Mouse (Mus musculus): ENCODE measurements at regions not wholly inside any gene's neighbourhood (a gene's known extent, or its start where the extent isn't known, plus 50 kb on each side); places are given as distances from the start of the nearest gene placed in this dataset.

DNA sequence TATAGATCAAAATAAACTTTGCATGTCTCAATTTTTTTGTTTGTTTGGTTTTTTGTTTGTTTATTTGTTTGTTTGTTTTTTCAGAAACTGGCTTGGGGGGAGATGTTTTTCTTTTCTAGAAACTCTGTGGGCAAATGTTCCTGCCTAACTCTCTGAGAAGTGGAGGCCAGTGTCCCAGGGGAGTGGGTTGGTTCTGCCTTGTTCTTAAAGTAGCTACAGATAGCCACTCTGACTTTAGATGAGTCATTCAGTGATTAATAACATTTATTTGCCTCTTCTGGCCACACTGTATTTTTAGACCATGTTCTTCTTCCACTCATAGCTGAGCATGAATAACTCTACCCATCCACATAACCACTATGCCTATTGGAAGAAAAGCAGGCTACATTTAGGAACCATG is 405.6 kb upstream of the Adamts16 start:
- H3K36me3 ChIP-seq (ENCODE audit: control insufficient read depth, insufficient read depth, low read length) = no peaks in the 10 kb centered on the region
- no peak overlapping the region for H3K27ac ChIP-seq (ENCODE audit: insufficient read depth, low read depth, low read length)
- H3K4me3 ChIP-seq (ENCODE audit: insufficient read depth, low read depth, low read length) = no peak overlapping the region
- no peak for DNase-seq
- H3K27me3 ChIP-seq (replicated peaks; ENCODE audit: control insufficient read depth, insufficient read depth, low read length) = no peaks in the 10 kb centered on the region
- TF ChIP-seq CTCF (conservative IDR thresholded peaks at IDR 0.05; ENCODE audit: insufficient read depth, insufficient read length, low read depth, low read length) (no peak), POLR2A (IDR thresholded peaks at IDR 0.05; ENCODE audit: low read depth, low read length) (no peak)
- peaks cover 2% of the 10 kb centered on the region; the same call in 1 of the 2 replicates for H3K4me1 ChIP-seq (ENCODE audit: control insufficient read depth, insufficient read depth, low read length)

DNA sequence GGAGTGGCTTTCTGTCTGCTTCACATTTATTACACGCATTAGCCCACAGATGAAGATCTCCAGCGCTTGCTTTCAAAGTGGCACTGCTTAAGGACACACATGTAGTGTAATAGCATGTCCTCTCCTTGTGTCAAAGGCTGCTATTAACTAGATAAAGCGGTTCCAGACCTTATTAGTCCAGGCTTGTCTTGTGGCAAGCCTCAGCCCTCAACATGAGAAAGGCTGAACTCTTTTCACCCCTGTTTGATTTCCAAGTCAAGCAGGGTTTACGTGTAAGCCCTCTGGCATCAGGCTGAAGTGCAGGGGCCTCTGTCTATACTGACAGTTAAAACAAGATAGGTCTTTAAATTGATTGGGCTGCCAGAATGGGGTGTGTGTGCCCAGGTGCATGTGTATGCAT is 403.7 kb upstream of the Adamts16 start:
- Histone ChIP-seq H3K4me1 (ENCODE audit: control insufficient read depth, insufficient read depth, low read length) (no peaks in the 10 kb centered on the region), H3K36me3 (ENCODE audit: control insufficient read depth, insufficient read depth, low read length) (no peaks in the 10 kb centered on the region), H3K27me3 (replicated peaks; ENCODE audit: control insufficient read depth, insufficient read depth, low read length) (no peaks in the 10 kb centered on the region), H3K4me3 (ENCODE audit: insufficient read depth, low read depth, low read length) (no peak overlapping the region), H3K27ac (ENCODE audit: insufficient read depth, low read depth, low read length) (no peak overlapping the region)
- TF ChIP-seq CTCF (conservative IDR thresholded peaks at IDR 0.05; ENCODE audit: insufficient read depth, insufficient read length, low read depth, low read length) = no peak
- TF ChIP-seq POLR2A (IDR thresholded peaks at IDR 0.05; ENCODE audit: low read depth, low read length) = no peak
- no peak for DNase-seq
- WGBS = 86% methylated on average over 4 of the region's 4 CpGs

DNA sequence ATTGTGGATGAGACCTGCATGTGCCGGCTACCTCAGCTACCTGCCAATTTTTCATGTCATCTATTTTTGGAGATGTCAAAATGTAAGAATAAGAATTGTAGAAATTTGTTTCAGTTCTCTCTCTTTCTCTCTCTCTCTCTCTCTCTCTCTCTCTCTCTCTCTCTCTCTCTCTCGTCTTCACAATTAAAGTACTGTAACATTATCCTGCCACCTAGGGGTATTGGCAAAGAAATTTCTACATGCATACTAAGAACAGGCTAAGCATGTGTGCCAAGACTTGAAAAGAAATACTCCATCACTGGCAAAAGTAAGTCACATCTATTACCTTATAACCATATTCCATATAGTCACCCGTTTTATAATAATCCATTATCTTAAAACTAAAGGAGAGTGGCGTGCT is 398.2 kb upstream of the Adamts16 start:
- Histone ChIP-seq H3K4me1 (ENCODE audit: control insufficient read depth, insufficient read depth, low read length) (no peaks in the 10 kb centered on the region), H3K36me3 (ENCODE audit: control insufficient read depth, insufficient read depth, low read length) (no peaks in the 10 kb centered on the region), H3K27ac (ENCODE audit: insufficient read depth, low read depth, low read length) (no peak overlapping the region), H3K4me3 (ENCODE audit: insufficient read depth, low read depth, low read length) (no peak overlapping the region), H3K27me3 (replicated peaks; ENCODE audit: control insufficient read depth, insufficient read depth, low read length) (no peaks in the 10 kb centered on the region)
- 66% methylated on average over 4 of the region's 4 CpGs for WGBS
- DNase-seq = no peak
- TF ChIP-seq POLR2A (IDR thresholded peaks at IDR 0.05; ENCODE audit: low read depth, low read length) (no peak), CTCF (conservative IDR thresholded peaks at IDR 0.05; ENCODE audit: insufficient read depth, insufficient read length, low read depth, low read length) (no peak)

DNA sequence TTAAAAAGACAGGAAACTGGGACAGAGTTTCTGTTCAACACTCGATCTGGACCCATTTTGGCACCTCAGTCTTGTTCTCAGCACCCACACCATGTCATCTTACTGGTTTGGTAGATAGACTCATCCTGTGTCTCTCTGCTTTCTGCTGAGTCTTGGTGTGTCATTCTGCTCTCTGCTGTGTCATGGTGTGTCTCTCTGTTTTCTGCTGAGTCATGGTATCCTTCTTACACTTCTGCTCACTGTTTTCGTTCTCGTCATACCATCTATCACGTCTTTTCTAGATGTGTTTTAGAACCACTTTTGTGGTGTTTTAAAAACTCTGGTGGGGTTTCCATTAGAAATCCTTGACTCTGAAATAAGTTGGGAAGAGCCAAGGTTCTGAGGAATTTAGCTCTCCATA is 393.7 kb upstream of the Adamts16 start:
- Histone ChIP-seq H3K4me1 (ENCODE audit: control insufficient read depth, insufficient read depth, low read length) (no peaks in the 10 kb centered on the region), H3K4me3 (ENCODE audit: insufficient read depth, low read depth, low read length) (no peak overlapping the region), H3K27ac (ENCODE audit: insufficient read depth, low read depth, low read length) (no peak overlapping the region), H3K36me3 (ENCODE audit: control insufficient read depth, insufficient read depth, low read length) (no peaks in the 10 kb centered on the region), H3K27me3 (replicated peaks; ENCODE audit: control insufficient read depth, insufficient read depth, low read length) (no peaks in the 10 kb centered on the region)
- no peak for DNase-seq
- TF ChIP-seq POLR2A (IDR thresholded peaks at IDR 0.05; ENCODE audit: low read depth, low read length) = no peak
- TF ChIP-seq CTCF (conservative IDR thresholded peaks at IDR 0.05; ENCODE audit: insufficient read depth, insufficient read length, low read depth, low read length) = no peak
- 89% methylated on average over 4 of the region's 4 CpGs for WGBS

DNA sequence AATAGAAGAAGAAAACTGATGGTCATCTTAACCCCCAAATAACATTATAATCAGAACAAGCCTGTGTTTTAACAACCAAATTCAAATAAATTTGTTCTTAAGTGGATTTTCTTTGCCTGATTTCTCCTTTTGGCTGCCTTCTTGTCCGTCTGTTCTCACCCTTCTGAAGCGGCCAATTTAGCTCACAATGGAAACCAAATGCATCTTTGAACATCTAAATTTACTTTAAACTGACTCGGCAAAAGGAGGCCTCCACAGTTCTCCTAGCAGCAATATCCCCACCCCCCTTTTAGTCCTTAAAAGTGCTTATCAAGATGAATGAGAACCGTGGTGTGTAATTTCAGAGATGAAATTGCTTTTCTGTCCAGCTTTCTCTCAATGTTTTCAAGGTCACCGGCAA is 389.6 kb upstream of the Adamts16 start:
- WGBS = 81% methylated on average over 5 of the region's 5 CpGs
- no peak overlapping the region for H3K4me3 ChIP-seq (ENCODE audit: insufficient read depth, low read depth, low read length)
- no peak overlapping the region for H3K27ac ChIP-seq (ENCODE audit: insufficient read depth, low read depth, low read length)
- H3K27me3 ChIP-seq (replicated peaks; ENCODE audit: control insufficient read depth, insufficient read depth, low read length) = no peaks in the 10 kb centered on the region
- no peaks in the 10 kb centered on the region for H3K36me3 ChIP-seq (ENCODE audit: control insufficient read depth, insufficient read depth, low read length)
- DNase-seq = no peak
- TF ChIP-seq CTCF (conservative IDR thresholded peaks at IDR 0.05; ENCODE audit: insufficient read depth, insufficient read length, low read depth, low read length) (no peak), POLR2A (IDR thresholded peaks at IDR 0.05; ENCODE audit: low read depth, low read length) (no peak)
- H3K4me1 ChIP-seq (ENCODE audit: control insufficient read depth, insufficient read depth, low read length) = no peaks in the 10 kb centered on the region

DNA sequence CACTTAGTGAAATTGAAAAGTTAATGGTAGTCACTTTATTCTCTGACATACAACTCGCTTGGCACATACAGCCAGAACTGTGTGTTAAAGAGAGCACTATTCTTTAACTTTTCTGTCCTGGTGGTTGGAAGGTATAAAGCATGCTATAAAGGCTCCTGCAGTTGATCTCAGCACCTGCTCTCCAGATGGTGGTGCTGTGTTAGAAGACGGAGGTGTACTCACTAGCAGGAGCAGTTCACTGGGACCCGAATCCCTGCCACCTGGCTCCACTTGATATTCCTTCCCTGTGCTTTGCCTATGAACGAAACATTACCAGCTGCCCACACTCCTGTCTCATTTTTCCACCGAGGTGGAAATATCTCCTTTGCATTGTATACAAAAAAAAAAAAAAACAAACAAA is 373.2 kb upstream of the Adamts16 start:
- Histone ChIP-seq H3K27ac (ENCODE audit: insufficient read depth, low read depth, low read length) (no peak overlapping the region), H3K4me1 (ENCODE audit: control insufficient read depth, insufficient read depth, low read length) (no peaks in the 10 kb centered on the region), H3K36me3 (ENCODE audit: control insufficient read depth, insufficient read depth, low read length) (no peaks in the 10 kb centered on the region), H3K27me3 (replicated peaks; ENCODE audit: control insufficient read depth, insufficient read depth, low read length) (no peaks in the 10 kb centered on the region), H3K4me3 (ENCODE audit: insufficient read depth, low read depth, low read length) (no peak overlapping the region)
- WGBS = 59% methylated on average over 5 of the region's 5 CpGs
- no peak for TF ChIP-seq POLR2A (IDR thresholded peaks at IDR 0.05; ENCODE audit: low read depth, low read length)
- TF ChIP-seq CTCF (conservative IDR thresholded peaks at IDR 0.05; ENCODE audit: insufficient read depth, insufficient read length, low read depth, low read length) = no peak
- DNase-seq = no peak

DNA sequence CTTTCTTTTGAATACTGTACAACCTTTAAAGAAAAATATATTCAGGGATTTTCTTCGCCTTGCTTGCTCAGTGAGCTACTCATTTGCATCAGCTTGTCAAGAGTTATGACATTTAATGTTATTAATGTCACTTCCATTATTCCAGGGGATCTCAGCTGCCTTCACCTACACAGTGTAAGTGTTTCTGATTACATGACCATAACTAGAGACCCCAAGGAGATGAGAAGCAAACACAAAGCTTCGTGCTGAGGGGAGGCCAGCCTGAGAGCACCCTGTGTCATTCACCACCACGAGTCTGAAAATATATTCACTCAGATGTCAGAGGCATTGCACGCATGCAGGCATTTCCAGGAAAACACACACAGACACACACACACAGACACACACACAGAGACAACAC is 369.8 kb upstream of the Adamts16 start:
- Histone ChIP-seq H3K4me3 (ENCODE audit: insufficient read depth, low read depth, low read length) (no peak overlapping the region), H3K27ac (ENCODE audit: insufficient read depth, low read depth, low read length) (no peak overlapping the region), H3K36me3 (ENCODE audit: control insufficient read depth, insufficient read depth, low read length) (no peaks in the 10 kb centered on the region), H3K27me3 (replicated peaks; ENCODE audit: control insufficient read depth, insufficient read depth, low read length) (no peaks in the 10 kb centered on the region; the same call in 1 of the 2 replicates), H3K4me1 (ENCODE audit: control insufficient read depth, insufficient read depth, low read length) (no peaks in the 10 kb centered on the region)
- DNase-seq = no peak
- TF ChIP-seq POLR2A (IDR thresholded peaks at IDR 0.05; ENCODE audit: low read depth, low read length) (no peak), CTCF (conservative IDR thresholded peaks at IDR 0.05; ENCODE audit: insufficient read depth, insufficient read length, low read depth, low read length) (no peak)
- WGBS = 67% methylated on average over 4 of the region's 4 CpGs
